Mouse (Mus musculus) spleen, postnatal 14 days (tissue): Measurements from ENCODE around the gene Hist1h2bc.
"Not testable (repeated sequence)": the region's sequence is repeated elsewhere in the genome, so short reads cannot be mapped to it uniquely, and the experiment has no call there.

Experiments
- DNase-seq, 2 experiments: peaks; one replicate each; pipeline ENCODE4 v3.0.0; 2021 to 2022; ENCODE audit warnings: low spot score in 2 of 2

Hist1h2bc gene

GRCm38 (mm10) chr13:23699767-23700166 lies 15.8 kb downstream of the Hist1h2bc start:
- DNase-seq: no peak

GRCm38 (mm10) chr13:23700786-23701520 lies 17.0 kb downstream of the Hist1h2bc start:
- peak; percentile 47 to 66 for DNase-seq

DNA sequence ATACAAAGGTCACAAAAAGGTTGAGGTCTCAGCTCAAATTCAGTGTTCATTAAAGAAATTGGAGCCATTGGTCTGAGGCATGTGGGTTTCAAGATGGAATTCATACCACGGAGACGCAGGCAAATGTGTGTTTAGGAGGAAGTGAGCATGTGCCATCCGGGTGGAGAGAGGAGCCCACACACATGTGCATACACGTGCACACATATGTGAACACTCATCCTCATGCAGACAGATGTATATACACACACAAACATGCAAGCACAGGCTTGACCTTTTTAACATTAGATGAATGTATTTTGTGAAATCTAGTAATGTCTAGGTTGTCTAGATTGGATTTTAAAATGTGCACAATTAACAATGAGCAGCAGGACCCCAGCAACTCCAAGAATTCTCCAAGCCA lies 18.2 kb downstream of the Hist1h2bc start:
- no peak for DNase-seq

DNA sequence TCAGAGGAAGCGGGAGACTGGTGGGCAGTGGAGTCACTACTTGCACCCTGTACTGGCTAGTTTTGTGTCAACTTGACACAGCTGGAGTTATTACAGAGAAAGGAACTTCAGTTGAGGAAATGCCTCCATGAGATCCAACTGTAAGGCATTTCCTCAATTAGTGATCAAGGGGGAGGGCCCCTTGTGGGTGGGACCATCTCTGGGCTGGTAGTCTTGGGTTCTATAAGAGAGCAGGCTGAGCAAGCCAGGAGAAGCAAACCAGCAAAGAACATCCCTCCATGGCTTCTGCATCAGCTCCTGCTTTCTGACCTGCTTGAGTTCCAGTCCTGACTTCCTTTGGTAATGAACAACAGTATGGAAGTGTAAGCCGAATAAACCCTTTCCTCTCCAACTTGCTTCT lies 18.8 kb downstream of the Hist1h2bc start:
- not testable (repeated sequence) for DNase-seq

DNA sequence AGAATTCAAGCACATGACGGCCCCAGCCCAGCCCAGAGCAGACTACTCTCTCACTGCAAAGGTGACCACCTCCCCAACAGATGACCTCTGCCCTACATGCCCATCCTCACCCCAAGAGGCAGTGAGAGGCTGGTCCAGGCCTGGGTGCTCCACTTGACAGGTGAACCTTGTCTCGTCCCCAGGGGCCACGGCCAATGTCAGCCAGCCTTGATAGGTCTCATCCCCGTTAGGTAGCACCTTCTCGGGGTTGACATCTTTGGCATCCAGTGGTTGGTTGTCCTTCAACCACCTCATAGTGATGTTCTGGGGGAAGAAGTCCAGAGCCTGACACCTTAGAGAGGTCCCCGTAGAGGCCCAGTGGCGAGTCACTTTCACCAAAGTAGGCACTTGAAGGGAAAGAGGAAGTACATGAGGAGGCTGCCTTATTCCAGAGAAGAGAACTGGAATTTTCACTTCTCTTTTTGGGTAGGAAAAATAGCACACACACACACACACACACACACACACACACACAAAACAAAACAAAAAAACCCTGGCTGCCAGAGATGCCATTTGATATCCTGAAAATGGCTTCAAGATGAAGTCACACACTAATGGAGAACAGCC lies 21.9 kb downstream of the Hist1h2bc start:
- no peak for DNase-seq

- DNase-seq: no peak
These were observed 22.8 kb downstream of the Hist1h2bc start for GRCm38 (mm10) chr13:23706771-23707170.

- no peak for DNase-seq
These were observed 24.0 kb downstream of the Hist1h2bc start for GRCm38 (mm10) chr13:23708041-23708440.

DNA sequence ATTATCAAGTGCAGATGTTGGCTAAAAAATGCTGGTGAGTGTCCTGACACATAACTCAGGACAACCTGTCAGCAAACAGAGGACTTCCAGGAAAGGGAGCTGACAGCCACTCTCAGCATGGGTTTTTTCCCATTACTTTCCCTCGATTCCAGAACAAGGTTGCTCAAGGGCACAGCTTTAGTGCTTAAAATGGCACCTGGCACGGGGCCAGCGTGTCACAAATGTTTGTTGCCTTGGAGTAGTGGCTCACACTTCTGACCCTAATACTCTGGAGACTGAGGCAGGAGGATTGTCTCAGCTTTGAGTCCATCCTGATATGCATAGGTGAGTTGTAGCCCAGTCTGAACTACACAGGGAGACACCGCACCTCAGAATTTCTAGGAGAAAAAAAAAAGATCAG lies 24.7 kb downstream of the Hist1h2bc start:
- no peak for DNase-seq

DNA sequence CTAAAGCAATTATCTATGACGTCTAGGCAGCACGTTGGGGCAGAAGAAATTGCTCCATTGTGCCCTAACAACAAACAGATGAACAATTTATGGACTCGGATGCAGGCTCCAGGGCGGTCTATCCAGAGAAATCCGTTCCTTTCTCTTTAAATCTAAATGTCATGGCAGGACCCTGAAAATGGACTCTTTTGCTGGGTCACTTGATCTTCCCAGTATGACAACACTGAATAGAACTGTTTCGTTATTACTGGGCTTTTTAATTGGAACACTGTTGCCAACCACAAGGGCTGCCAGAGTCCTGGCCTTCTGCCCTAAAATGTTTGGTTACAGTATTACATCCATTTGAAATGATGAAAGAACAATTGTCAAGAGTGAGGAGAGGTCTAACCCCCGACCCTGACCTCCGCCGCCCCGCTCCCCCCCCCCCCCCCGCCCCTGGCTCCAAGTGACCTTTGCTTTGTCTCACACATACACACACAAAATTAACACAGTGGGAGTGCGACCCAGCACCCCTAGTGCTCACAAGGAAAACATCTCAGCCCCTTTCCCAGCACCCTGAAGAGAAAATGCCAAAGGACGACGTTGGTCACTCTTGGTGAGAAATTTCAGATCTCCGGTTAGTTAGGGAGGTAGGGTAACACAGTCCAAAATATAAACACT lies 25.8 kb downstream of the Hist1h2bc start:
- DNase-seq: no peak

DNA sequence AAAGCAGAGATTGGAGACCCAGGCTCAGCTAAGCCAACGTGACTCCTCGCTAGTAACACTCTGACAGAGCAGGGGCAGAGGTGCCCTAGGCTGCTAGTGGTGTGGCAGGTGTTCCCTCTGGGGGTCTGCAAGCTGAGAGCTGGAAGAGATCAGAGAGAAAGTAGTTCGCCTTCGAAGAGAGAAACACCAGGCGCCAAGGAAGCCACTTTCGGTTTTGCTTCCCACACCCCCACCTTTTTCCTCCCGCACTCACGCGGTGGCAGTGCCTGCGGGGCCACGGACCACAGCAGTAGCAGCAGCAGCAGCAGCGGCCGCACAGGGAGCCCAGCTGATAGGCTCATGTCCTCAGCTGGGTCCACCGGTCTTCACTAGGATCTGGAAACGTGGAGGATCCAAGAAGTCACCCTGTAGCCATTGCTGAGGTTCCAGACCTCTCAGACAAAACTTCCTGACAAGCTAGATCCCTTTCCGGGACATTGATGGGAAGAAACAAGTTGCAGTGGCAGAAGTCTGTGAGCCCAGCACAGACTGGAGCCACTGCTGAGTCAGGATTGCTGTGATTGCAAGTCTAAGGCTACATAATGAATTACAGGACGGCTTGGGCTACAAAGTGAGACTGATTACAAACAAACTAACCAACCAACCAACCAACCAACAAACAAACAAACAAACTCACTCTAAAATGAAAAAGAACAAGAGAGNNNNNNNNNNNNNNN lies 26.5 kb downstream of the Hist1h2bc start, which contains the start of gene Hfe:
TSS of gene Hfe (minus strand) at position 481 of the 716 bp plus-strand sequence.
- peak in 1 of 2 experiments; percentile 35 for DNase-seq

DNA sequence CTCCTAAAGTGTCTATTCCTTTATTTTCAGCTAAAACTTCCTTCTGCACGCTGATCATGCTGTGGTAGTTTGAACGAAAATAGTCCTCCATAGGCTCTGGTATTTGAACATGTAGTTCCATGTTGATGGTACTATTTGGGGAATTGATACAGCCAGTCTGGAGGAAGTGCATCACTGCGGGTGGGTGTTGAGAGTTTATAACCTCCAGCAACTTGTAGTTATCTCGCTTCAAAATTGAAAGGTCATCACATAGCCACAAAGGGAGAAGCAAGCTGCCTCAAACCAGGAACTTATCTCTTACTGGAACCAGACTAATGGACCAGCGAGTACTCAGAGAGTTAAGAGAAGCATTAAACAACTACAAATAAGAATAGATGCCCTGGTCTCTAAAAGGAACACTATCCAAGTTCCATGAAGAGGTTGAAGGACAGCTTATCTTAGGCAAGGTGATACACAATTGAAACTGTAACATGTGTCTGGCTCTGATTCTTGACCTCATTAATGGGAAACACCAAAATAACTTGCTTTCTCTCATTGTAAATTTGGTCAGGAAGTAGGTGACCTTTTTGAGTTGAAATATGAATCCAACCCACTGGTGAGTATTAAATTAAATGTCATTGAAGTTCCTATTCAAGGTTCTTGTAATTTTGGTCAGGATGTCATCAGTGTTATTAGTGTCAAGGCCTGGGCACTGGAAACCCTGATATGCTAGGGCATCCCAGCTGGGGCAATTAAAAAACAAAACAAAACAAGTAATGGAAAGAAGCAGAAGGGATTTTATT lies 32.5 kb downstream of the Hist1h2bc start:
- no peak for DNase-seq

GRCm38 (mm10) chr13:23717176-23717575 lies 33.2 kb downstream of the Hist1h2bc start:
- no peak for DNase-seq

GRCm38 (mm10) chr13:23717593-23718245 lies 33.7 kb downstream of the Hist1h2bc start:
- DNase-seq: not testable (repeated sequence)

- DNase-seq: no peak
These were observed 40.2 kb downstream of the Hist1h2bc start for GRCm38 (mm10) chr13:23724239-23724638.

DNA sequence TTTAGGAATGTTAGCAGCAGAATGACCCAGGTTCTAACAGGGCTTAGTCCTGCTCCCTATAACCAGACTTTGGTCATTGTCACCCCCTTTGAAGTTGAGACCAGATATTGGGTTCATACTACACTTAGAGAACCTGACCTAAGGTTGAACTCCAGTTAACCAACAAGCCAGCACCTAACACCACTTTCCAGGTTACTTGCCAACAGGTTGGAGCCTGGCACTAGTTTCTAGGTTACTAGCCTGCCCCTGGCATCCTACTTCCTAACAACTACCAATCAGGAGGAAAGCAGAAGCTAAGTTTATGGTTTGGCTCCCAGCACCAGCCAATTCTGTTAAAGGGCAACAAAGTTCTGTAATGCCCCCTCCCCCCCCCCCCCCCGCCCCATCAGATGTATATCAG lies 41.2 kb downstream of the Hist1h2bc start:
- no peak for DNase-seq

DNA sequence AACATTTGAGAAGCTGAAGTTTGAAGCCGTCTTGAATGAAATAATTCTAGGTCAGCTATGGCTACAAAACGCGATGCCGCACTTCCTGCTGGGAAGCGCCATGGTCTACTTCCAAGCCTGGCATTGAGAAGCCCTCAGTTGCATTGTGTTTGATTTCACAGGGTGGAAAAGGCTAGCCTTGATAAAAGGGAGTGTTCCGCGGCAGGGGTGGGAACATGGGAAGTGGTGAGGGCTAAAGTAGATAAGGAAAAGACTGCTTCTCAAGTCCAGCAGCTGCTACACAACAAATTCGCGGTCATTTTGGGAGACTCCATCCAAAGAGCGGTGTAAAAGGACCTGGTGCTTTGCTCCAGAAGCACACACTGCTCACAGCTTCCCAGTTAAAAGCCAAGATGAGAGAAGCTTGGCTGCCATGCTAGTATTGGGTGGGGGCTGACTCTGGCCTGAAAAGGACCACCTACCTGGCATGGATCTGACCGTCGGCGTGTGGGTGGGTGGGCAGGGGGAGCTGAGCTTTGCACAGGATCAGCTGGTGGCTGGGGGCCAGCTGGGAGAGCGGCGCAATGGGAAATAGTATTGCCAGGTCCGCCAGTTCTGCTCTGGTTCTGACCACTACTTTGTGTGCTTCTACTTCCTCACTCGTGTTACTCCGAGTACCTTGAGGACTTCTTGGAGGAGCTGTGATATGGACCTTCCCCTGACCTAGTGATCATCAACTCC lies 44.6 kb downstream of the Hist1h2bc start:
- no peak for DNase-seq

DNA sequence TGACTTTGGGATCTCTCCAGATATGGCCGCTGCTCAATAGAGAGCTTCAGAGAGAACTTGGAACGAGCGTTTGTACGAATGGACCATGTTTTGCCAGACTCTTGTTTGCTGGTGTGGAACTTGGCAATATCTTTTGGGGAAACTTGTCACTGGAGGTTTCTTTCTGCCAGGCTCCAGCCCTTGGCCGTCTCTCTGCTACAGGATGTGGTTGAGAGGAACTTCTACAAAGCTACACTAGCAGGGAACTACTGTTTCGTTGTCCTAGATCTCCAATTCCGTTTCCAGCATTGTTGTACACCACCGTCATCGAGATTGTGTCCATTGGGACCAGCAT lies 45.2 kb downstream of the Hist1h2bc start:
- DNase-seq: no peak

- no peak for DNase-seq
These were observed 45.7 kb downstream of the Hist1h2bc start for GRCm38 (mm10) chr13:23729706-23730105.

GRCm38 (mm10) chr13:23730479-23730878 lies 46.5 kb downstream of the Hist1h2bc start:
- DNase-seq: no peak

GRCm38 (mm10) chr13:23732156-23732804 lies 48.3 kb downstream of the Hist1h2bc start:
- DNase-seq: no peak
